Mouse (Mus musculus) forebrain, embryonic 15.5 days (tissue): Measurements from ENCODE around the gene Specc1. TPM values are rescaled to one million over a fixed set of nuclear protein-coding genes. Genes with fewer than 3 reads are reported as not detected.

Experiments used
- ATAC-seq: fragments of 200-750 bp; cut with Nextera tagmentation; replicated peaks from 2 replicates; pipeline ENCODE4 v1.8.0; 2017; ENCODE audit warnings: mild to moderate bottlenecking, moderate TSS enrichment, moderate library complexity
- H3K27ac ChIP-seq: fragments of 300-500 bp; sonication (generic); replicated peaks from 2 replicates; pipeline ENCODE4 v1.5.1; 2015; ENCODE audit warnings: mild to moderate bottlenecking, inconsistent platforms
- H3K27me3 ChIP-seq: fragments of 300-500 bp; sonication (generic); 2 replicates; pipeline ENCODE4 v1.6.1; 2015; ENCODE audit warnings: inconsistent platforms
- H3K36me3 ChIP-seq: fragments of 300-500 bp; sonication (generic); 2 replicates; pipeline ENCODE4 v1.6.1; 2015; ENCODE audit warnings: mild to moderate bottlenecking, inconsistent platforms
- H3K4me1 ChIP-seq: fragments of 300-500 bp; sonication (generic); 2 replicates; pipeline ENCODE4 v1.6.1; 2015; ENCODE audit warnings: inconsistent platforms
- H3K4me2 ChIP-seq: fragments of 300-500 bp; sonication (generic); replicated peaks from 2 replicates; pipeline ENCODE4 v1.6.1; 2015; ENCODE audit warnings: mild to moderate bottlenecking, inconsistent platforms
- H3K4me3 ChIP-seq: fragments of 300-500 bp; sonication (generic); 2 replicates; pipeline ENCODE4 v1.5.1; 2015; ENCODE audit warnings: mild to moderate bottlenecking, inconsistent platforms
- H3K9ac ChIP-seq: fragments of 300-500 bp; sonication (generic); replicated peaks from 2 replicates; pipeline ENCODE4 v1.6.1; 2015; ENCODE audit warnings: mild to moderate bottlenecking, inconsistent platforms
- H3K9me3 ChIP-seq: fragments of 300-500 bp; sonication (generic); 2 replicates; pipeline ENCODE4 v1.6.1; 2016; ENCODE audit warnings: inconsistent platforms
- WGBS: fragments of 180-500 bp; shearing (Covaris S2); methylation state at CpG from one replicate; pipeline ENCODE4 v1.1.7; 2015; ENCODE audit warnings: mixed read lengths; 5-methylcytosine and 5-hydroxymethylcytosine counted together
- polyA plus RNA-seq: library from polyadenylated mRNA; unstranded; fragments of >200 nt; fragmentation: Nextera tagmentation; extraction: Ambion mirVana; gene quantifications from 2 replicates; pipeline ENCODE4 v1.2.1, GENCODE M21; 2015

Gene Specc1
- 10.7 and 11.7 TPM in 2 replicates for polyA plus RNA-seq

GRCm38 (mm10) chr11:61956572-61957295 lies at the start of gene Specc1:
TSS of gene Specc1 (plus strand) at chr11:61956763.
- under 1% methylated on average over 50 of the region's 58 CpGs for WGBS
- no peaks in the 10 kb centered on the region for H3K36me3 ChIP-seq
- peak within 1 kb of the TSS; percentile 97 for H3K4me2 ChIP-seq
- H3K9ac ChIP-seq: peak within 1 kb of the TSS; percentile 46
- no peaks in the 10 kb centered on the region for H3K27me3 ChIP-seq
- H3K9me3 ChIP-seq: no peaks in the 10 kb centered on the region
- H3K4me1 ChIP-seq: no peaks in the 10 kb centered on the region
- ATAC-seq: peak; percentile 93
- H3K4me3 ChIP-seq: peak within 1 kb of the TSS; percentile 54
- H3K27ac ChIP-seq: no peak within 1 kb of the TSS

DNA sequence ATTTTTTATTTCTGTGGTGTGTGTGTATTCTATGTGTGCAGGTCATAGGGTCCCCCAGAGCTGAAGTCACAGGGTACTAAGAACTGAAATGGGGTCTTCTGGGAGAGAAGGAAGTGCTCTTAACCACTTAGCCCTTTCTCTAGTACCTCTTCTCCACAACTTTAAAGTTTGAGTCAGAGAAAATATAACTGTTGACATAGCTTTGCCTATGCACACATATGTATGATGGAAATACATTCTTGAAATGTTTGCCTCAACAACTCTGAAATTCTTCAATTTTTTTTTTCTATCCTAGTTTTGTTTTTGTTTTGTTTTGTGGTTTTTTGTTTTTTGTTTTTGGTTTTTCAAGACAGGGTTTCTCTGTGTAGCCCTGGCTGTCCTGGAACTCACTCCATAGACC lies 48.2 kb upstream of the Specc1 start:
- H3K9me3 ChIP-seq: no peaks in the 10 kb centered on the region
- ATAC-seq: no peak
- H3K36me3 ChIP-seq: peaks cover 59% of the 10 kb centered on the region
- H3K9ac ChIP-seq: no peak overlapping the region
- no peak overlapping the region for H3K4me2 ChIP-seq
- H3K27me3 ChIP-seq: no peaks in the 10 kb centered on the region
- no peaks in the 10 kb centered on the region for H3K4me1 ChIP-seq
- H3K27ac ChIP-seq: no peak overlapping the region
- H3K4me3 ChIP-seq: no peak overlapping the region

- H3K27me3 ChIP-seq: no peaks in the 10 kb centered on the region
- no peak for ATAC-seq
Measured at GRCm38 (mm10) chr11:61919702-61920101, 36.9 kb upstream of the Specc1 start.

DNA sequence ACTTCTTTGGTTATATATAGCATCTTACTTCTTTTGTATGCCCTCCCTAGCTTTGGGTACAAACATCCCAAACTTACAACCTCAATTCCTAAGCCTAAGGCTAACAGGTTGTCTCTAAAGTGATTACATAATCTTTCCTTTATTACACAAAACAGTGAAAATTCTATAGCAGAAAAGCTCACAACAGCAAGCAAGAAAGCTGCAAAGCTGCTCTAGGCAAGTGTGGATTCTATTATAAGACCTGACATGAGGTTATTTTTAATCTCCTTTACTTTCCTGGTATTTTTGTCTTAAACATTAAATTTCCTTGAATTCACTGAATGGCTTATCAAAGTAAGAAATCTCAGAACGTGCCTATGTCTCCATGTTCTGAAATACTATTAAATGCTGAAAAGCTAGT lies 33.3 kb upstream of the Specc1 start:
- Histone ChIP-seq H3K27ac (no peak overlapping the region), H3K4me1 (peaks cover 4% of the 10 kb centered on the region; the same call in 1 of the 2 replicates), H3K36me3 (peaks cover 7% of the 10 kb centered on the region; the same call in 1 of the 2 replicates), H3K4me2 (no peak overlapping the region), H3K27me3 (no peaks in the 10 kb centered on the region), H3K9ac (no peak overlapping the region), H3K9me3 (no peaks in the 10 kb centered on the region), H3K4me3 (no peak overlapping the region)
- no peak for ATAC-seq
- WGBS: 85% methylated on average over 1 of the region's 1 CpGs

More at GRCm38 (mm10) chr11:61919702-61920101, 36.9 kb upstream of the Specc1 start:
- Histone ChIP-seq H3K9ac (no peak overlapping the region), H3K27ac (no peak overlapping the region), H3K9me3 (no peaks in the 10 kb centered on the region), H3K4me3 (no peak overlapping the region), H3K36me3 (peaks cover 20% of the 10 kb centered on the region), H3K4me2 (no peak overlapping the region), H3K4me1 (no peaks in the 10 kb centered on the region)
- WGBS: 97% methylated on average over 3 of the region's 3 CpGs

DNA sequence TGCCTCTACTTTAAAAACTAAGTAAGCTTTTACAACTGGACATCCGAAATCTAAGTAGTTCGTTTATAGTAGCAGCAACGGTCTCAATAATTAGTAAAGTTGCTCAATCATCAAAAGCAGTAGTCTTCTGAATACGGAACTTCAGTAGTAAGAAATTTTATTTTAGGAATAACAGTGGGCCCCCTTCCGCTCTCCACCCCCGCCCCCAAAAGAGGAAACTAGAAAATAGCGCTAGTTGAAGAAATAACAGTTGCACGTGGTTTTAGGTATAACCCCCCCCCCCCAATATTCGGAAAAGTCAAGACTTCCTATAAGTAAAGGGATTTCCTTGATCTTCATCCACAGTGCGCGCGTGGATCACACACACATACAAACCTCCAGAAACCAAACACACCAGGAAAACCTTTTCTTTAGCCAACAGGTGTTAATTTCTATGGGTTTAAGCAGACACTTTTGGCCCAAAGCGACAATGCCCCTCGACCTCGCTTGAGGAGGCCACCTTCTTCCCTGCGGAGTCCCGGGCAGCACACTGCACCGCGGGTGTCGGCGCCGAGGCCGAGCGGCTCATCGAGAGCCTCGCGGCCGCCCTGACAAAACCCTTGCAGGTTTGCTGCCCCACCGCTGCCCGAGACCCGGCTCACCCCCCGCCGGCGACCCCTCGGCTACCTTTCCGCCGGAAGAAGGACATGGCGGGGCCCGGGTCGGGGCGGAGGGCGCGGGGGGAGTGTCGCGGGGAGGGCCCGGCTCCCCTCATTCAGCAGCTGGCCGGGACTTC lies 27.1 kb upstream of the Specc1 start:
- WGBS: 1% methylated on average over 46 of the region's 47 CpGs
- H3K4me1 ChIP-seq: peaks cover 22% of the 10 kb centered on the region
- H3K36me3 ChIP-seq: no peaks in the 10 kb centered on the region
- no peaks in the 10 kb centered on the region for H3K27me3 ChIP-seq
- H3K9me3 ChIP-seq: no peaks in the 10 kb centered on the region
- peak overlapping the region; percentile 97 for H3K27ac ChIP-seq
- peak overlapping the region; percentile 61 for H3K4me2 ChIP-seq
- ATAC-seq: peak; percentile 73
- peak overlapping the region; percentile 89 for H3K4me3 ChIP-seq
- peak overlapping the region; percentile 85 for H3K9ac ChIP-seq

- no peaks in the 10 kb centered on the region for H3K36me3 ChIP-seq
- H3K9me3 ChIP-seq: no peaks in the 10 kb centered on the region
- under 1% methylated on average over 43 of the region's 43 CpGs for WGBS
- no peaks in the 10 kb centered on the region for H3K27me3 ChIP-seq
- H3K9ac ChIP-seq: peak within 1 kb of the TSS; percentile 85
- peak within 1 kb of the TSS; percentile 89 for H3K4me3 ChIP-seq
- H3K4me1 ChIP-seq: peaks cover 22% of the 10 kb centered on the region
- peak within 1 kb of the TSS; percentile 61 for H3K4me2 ChIP-seq
- ATAC-seq: peak; percentile 95
- peak within 1 kb of the TSS; percentile 97 for H3K27ac ChIP-seq
Measured at GRCm38 (mm10) chr11:61930098-61930517, 26.5 kb upstream of the Specc1 start, which contains the start of gene Akap10. TSS of gene Akap10 (minus strand) at chr11:61930252.

DNA sequence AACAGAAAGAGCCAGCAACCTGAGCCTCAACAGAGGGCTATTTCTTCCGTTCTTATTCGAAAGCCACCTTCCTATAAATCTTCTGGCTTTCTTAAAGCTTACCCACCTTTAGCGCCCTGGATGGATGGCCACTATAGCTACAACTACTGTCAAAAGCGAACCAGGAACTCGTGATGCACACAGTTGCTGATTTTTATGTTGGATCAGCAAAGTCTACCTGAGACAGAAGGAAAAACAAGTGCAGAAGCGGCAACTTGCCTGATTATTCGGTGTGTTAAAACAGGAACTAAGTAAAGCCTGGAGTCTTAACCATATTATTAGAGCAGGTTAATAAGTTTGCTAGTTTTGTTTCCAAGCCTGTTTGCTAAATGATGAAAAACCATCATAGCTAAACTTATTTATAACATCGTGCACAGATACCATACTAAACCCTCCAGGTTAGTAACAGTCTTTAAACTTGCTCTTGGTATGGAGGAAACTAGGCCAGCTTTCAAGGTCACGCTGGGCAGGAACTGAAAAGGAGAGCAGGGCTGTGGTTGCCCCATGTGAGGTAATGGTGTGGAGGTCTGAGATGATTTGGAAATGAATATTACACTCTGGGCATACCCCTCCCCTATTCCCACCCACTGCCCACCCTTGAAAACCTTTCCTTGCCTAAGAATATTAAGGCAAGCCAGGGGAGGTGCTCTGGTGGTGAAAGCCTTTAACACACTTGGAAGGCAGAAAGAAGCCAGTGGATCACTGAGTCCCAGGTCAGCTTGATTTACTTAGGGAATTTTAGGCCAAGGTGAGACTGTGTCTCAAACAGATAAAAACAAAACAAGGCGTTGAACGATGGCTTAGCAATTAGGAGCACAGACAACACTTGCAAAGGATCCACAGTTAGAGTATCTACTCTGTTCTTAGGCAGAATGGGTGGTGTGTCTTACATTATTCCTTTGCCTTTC lies 25.6 kb upstream of the Specc1 start:
- Histone ChIP-seq H3K4me2 (peak overlapping the region; percentile 61), H3K9ac (peak overlapping the region; percentile 85), H3K36me3 (no peaks in the 10 kb centered on the region), H3K27ac (peak overlapping the region; percentile 97), H3K9me3 (no peaks in the 10 kb centered on the region), H3K4me1 (peaks cover 22% of the 10 kb centered on the region), H3K4me3 (peak overlapping the region; percentile 89), H3K27me3 (no peaks in the 10 kb centered on the region)
- 22% methylated on average over 11 of the region's 11 CpGs for WGBS
- 0 out of 2 replicates have a peak, but pooled peaks have one; percentile 33 for ATAC-seq

DNA sequence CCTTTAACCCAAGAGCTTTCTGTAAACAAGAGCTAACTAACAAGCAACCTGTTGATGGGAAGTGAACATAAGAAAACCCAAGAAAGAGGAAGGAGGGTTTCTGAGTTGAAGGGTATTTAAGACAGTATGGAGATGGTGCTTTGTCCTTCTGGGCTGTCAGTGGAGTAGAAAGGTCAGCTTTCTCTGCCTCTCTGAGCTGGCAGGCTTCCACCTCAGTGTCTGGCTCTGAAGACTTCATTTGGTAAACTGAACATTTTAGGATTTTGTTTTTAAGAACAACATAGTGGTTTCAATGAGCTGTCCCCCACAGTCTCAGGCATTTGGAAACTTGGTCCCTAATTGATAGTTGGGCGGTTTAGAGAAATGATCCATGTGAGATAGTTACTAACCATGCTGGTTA lies 18.8 kb upstream of the Specc1 start:
- H3K27ac ChIP-seq: no peak overlapping the region
- no peak overlapping the region for H3K9ac ChIP-seq
- H3K4me3 ChIP-seq: no peak overlapping the region
- no peaks in the 10 kb centered on the region for H3K27me3 ChIP-seq
- 98% methylated on average over 1 of the region's 1 CpGs for WGBS
- H3K4me2 ChIP-seq: no peak overlapping the region
- no peak for ATAC-seq
- no peaks in the 10 kb centered on the region for H3K9me3 ChIP-seq
- H3K36me3 ChIP-seq: no peaks in the 10 kb centered on the region
- no peaks in the 10 kb centered on the region for H3K4me1 ChIP-seq

DNA sequence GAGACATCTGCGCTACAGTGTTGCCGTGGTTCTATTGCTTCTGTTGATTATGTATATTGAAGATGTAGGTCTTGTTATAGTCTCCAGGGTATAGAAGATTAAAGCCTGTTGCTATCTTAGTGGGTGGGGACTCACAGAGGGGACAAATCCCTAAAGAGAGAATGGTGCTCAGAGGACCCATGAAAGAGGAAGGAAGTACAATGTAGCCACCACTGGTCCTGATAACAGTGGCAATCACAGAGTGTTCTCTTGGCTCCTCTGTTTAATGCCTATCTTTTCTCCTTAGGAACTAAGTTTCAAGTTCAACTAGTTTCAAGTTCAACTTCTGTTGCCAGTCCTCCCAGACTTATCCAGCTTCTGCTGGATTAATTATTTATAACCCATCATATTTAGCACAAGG lies 13.7 kb upstream of the Specc1 start:
- H3K9ac ChIP-seq: no peak overlapping the region
- no peaks in the 10 kb centered on the region for H3K4me1 ChIP-seq
- ATAC-seq: no peak
- 85% methylated on average over 2 of the region's 2 CpGs for WGBS
- no peak overlapping the region for H3K27ac ChIP-seq
- no peaks in the 10 kb centered on the region for H3K36me3 ChIP-seq
- no peaks in the 10 kb centered on the region for H3K27me3 ChIP-seq
- no peaks in the 10 kb centered on the region for H3K9me3 ChIP-seq
- no peak overlapping the region for H3K4me2 ChIP-seq
- no peak overlapping the region for H3K4me3 ChIP-seq

- no peak overlapping the region for H3K4me2 ChIP-seq
- H3K4me3 ChIP-seq: no peak overlapping the region
- no peaks in the 10 kb centered on the region for H3K36me3 ChIP-seq
- H3K4me1 ChIP-seq: no peaks in the 10 kb centered on the region
- 88% methylated on average over 9 of the region's 9 CpGs for WGBS
- ATAC-seq: no peak
- H3K9ac ChIP-seq: no peak overlapping the region
- H3K27me3 ChIP-seq: no peaks in the 10 kb centered on the region
- H3K27ac ChIP-seq: no peak overlapping the region
- H3K9me3 ChIP-seq: no peaks in the 10 kb centered on the region
Measured at GRCm38 (mm10) chr11:61944417-61944816, 12.1 kb upstream of the Specc1 start.

- Histone ChIP-seq H3K36me3 (no peaks in the 10 kb centered on the region), H3K27me3 (no peaks in the 10 kb centered on the region), H3K9ac (no peak overlapping the region), H3K9me3 (no peaks in the 10 kb centered on the region), H3K4me2 (no peak overlapping the region), H3K4me3 (no peak overlapping the region), H3K27ac (no peak overlapping the region), H3K4me1 (no peaks in the 10 kb centered on the region)
- no peak for ATAC-seq
- WGBS: 97% methylated on average over 4 of the region's 4 CpGs
Measured at GRCm38 (mm10) chr11:61946608-61947007, 10.0 kb upstream of the Specc1 start.
